Mouse (Mus musculus): Measurements from ENCODE around the gene Mall.

- TF ChIP-seq CTCF (IDR thresholded peaks at IDR 0.05; ENCODE audit: borderline replicate concordance, control insufficient read depth, extremely low read depth, insufficient read depth, low read length, poor library complexity) (no peak), POLR2A (IDR thresholded peaks at IDR 0.05; ENCODE audit: control insufficient read depth, extremely low read depth, insufficient read depth, low read length, poor library complexity) (no peak)
These were observed 15.0 kb downstream of the Mall start for GRCm38 (mm10) chr2:127714726-127715125.
